Mouse (Mus musculus): ENCODE results near the gene Pald1.

GRCm38 (mm10) chr10:61308706-61309320 is 74.5 kb downstream of the Pald1 start:
- TF ChIP-seq EP300 (optimal IDR thresholded peaks at IDR 0.05) (no peak), CTCF (IDR thresholded peaks at IDR 0.05; ENCODE audit: low read depth) (no peak)

Measured in stomach, postnatal 0 days (tissue).